Mouse (Mus musculus) cerebellum, adult 8-10 months (tissue): ENCODE results near the gene Dgki.
A peak's percentile ranks its signal among the peaks of the same experiment; 100 is the strongest.

Experiments
- DNase-seq: peaks from one replicate; pipeline ENCODE4 v3.0.0; 2022

The Dgki gene

DNA sequence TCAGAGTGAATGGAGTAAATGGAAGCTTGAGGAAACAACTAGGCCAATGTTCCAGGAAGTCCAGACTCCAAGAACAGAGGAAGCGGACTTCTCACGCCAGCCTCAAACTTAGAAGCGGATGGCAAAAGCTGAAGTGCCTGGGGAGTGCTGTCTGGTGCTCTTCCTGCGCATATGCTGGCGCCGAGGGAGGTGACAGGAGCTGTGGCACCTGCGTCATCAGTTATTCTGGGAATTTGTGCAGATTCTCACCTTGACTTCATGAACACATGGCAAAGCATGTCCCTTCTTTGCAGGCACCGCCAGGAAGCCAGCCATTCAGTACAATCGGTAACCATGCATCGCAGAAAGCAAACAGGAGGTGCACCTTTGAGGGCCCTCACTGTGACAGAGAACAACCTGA lies 301.0 kb downstream of the Dgki start:
- DNase-seq = peak; percentile 65

DNA sequence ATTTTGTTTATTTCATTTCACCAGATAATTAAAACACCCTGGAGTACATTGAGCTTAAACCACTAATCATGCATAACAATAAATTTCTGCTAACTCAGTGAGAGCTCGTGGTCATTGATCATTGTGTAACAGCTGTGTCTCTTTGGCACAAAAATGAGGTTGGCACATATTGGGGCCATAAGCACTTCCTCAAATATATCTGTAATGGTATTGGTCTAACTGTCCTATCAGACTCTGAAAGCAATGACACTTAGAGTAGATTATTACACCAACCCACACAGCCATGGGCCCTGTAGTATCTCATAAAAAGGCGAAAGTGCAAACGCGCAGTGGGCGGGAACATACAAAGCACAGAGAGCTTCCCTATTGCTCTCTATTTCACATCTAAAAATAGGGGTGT lies 305.7 kb downstream of the Dgki start:
- DNase-seq = no peak

DNA sequence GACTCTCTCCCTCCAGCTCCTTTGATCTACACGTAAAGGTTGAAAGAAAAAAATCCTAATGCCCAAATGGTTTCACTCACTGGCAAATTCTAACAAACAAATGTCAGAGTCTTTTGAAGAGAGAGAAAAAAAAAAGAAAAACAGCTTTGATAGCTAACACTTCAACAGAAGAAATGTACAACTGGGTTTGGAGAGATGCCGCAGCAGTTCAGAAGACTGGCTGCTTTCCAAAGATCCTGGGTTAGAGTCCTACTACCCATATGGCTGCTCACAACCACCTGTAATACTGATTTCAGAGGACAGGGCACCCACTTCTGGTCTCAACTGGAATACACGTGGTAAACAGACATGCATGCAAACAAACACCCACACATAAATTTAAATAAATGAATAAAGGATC lies 309.8 kb downstream of the Dgki start:
- no peak for DNase-seq

DNA sequence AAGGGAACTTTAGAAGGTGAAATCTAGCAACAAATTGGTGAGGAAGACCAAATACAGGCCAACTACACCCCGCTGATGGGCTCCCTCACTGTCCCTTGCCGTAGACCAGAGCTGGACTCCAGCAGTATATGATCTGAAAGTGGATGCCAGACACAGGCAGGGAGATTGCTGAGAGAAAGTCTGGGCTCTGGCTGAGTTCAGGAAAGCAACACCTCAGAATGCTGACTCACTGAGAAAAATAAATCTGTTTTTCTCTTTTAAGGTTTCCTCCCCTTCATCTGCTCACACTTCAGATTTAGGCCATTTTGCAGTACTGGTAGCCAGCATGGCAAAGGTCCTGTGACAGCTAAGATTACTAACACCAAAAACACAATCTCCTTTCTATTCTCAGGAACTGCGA lies 311.2 kb downstream of the Dgki start:
- no peak for DNase-seq

DNA sequence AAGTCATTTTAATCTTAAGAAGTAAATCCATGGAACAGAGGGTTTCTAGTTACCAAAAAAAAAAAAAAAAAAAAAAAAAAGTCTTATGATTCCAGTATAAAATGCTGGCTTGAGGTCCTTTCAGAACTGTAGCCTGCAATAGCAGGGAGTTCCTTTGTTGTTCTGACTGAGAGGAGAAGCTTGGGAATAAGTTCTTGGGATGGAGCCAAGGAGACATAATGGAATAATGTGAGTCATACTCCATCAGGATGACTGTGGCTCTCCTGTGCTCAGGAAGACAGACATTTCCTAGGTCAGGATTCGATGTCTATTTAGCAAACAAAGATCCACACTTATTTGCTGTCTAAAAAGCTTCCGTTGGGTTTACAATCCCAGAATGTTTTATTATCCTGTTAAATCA lies 318.3 kb downstream of the Dgki start:
- peak; percentile 41 for DNase-seq

DNA sequence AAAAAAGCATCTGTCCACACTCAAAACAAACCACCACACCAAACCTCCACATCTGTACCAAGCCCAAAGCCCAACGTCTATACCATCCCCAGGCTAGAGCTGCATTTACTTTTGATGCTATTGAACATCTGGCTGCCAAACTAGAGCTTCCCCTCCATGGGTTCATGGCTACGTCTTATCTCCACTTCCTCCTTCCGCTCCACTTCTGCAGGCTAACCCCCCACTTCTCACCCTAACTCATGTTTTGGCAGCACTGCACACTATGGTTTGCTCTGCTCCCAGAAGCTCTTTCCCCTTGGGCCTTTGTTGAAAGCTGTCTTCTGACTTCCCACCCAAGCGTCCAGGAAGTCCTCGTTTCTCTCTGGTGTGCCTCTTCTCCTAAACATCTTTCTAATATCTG lies 319.5 kb downstream of the Dgki start:
- no peak for DNase-seq

DNA sequence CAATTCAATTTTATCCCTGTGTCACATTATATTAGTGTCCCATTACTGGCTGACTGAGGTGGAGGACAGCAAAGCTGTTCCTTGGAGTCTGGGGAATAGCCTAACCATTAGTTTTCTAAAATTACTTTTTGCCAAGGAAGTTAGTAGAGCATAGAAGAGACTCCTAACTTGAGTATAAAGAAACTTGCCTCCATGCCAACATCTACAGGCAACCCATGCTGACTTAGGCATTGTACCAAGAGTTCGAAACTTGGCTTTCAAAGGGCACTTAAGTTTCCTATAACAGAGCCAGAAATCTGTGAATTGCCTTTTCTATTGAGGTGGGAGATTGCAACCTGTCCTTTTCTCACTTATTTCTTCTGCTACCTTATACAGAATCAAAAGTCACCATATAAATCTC lies 321.8 kb downstream of the Dgki start:
- no peak for DNase-seq

DNA sequence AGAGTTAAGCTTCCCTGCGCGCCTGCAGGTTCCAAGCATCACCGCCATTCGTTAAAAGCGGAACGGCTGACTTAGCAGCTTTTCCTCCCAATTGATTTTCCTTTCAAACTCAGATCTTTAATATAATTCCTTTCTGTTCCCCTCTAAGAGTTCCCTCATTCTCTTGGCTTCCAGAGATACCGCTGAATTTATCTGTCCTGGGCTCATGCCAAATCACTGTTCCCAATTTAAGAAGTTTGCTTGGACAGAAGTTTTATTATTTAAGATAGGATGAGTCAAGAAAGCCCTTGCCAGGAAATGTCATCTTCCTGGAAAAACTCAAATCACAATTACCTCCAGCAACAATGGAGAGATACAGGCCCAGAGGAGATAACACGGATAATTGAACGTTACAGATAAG lies 326.9 kb downstream of the Dgki start:
- DNase-seq = no peak

DNA sequence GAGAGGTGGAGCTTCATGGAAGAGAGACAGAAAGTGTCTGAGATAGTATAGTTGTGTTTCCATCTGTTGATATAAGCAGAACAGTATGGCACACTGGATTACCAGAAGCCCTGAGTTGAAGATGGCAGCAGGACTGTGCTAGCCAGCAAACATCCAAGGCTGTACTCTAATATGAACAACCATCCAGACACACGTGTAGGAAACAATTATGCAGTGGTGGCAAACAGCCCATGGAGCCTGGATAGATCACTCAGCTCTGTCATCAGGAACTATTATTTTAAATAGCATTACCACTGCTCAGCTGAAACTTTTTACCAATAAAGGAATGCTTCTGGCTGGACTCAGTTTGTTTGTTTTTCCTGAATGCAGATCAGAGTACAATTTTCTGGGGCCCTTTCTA lies 327.5 kb downstream of the Dgki start:
- no peak for DNase-seq

DNA sequence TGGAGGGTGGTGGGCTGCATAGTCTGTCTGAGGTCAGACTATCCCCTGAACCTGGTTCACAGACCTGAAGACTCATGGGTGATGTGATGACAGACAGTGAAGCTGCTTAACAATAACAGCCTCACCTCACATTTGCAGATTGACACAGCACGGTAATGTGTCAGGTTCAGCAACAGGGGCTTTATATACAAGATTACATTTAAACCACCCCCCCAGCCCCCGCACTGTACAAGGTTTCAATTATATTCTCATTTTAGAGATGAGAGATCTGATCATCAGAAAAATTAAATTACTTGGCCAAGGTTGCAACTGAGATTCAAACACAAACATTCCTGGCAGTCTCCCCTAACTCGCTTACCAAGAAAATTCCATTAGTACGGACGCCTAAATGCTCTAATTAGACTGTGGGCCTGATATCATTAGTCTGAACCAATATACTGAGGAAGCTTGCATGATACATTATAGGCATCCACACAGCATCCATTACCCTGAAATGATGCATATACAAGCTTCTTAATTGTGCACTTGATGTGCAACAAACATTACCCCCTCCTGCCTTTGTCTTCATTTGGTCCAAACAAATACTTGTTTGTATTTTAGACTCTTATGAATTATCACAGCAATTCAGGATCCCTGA lies 330.6 kb downstream of the Dgki start:
- DNase-seq = no peak

DNA sequence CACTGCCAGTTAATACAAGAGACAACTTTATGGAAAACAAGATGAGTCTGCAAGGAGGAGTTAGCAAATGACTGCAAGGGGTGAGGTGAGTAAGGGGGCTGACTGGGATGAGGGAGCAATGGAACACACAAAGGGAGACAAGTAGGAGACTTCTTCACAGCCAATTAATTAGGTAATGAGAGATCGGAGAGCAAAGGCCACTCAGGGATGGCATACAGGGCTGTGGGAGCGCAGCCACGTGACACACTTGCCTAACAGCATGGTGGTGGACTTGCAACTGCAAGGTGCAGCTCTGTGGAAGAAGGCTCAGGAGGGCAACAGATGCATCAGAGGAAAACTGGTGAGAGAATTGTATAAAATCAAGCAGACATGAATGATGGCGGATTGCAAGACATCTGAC lies 339.3 kb downstream of the Dgki start:
- DNase-seq = no peak

DNA sequence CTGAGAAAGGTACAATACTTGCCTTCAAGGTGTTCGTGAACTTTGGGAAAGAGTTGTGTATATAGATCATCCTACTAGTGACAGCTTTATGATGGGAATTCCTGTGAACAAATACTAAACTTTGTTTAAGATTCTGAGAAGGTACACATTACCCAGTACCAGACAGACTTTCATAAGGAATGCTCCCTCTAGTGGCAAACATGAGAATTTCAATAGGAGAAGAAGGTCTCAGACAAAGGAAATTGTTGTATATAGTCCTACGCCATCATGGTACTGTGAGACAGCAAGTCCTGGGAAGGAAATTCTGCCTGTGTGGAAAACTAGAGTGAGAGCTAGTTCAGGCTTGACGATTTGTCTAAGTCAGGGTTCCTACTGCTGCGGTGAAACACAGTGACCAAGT lies 344.7 kb downstream of the Dgki start:
- DNase-seq = no peak

DNA sequence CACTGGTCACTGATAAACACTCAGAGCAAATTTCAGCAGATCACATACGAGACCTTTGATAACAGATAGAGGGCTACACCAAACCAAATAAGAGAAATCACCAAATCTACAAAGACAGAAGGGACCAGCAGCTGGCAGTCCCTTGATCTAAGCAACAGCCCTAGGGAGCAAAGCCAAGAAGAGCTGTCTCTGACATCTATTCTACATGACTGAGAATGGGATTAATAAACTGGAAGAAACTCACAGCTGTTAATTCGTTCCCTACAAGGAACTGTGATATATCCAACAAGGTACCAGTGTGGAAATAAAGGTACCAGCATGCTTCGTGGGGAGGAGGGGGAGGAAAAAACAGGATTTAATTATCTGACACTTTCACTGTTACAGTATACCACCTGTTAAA lies 349.3 kb downstream of the Dgki start:
- DNase-seq = no peak

DNA sequence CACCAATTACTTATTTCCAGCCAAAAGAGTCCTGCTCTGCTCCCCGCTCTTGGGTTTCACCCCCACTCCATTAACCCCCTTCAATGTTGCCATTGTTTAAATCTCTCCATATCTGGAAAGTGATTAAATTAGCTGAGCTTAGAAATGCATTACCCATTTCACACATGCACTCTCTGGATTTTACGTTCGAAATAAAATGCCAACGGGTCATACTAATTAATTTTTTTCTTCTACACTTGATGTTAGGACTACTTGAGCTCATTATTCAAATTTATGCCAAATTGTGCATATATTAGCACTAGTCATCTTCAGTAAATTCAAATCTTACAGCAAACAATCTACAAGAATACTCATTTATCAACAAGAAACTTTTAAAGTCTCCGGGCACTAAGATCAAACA lies 352.1 kb downstream of the Dgki start:
- DNase-seq = no peak

DNA sequence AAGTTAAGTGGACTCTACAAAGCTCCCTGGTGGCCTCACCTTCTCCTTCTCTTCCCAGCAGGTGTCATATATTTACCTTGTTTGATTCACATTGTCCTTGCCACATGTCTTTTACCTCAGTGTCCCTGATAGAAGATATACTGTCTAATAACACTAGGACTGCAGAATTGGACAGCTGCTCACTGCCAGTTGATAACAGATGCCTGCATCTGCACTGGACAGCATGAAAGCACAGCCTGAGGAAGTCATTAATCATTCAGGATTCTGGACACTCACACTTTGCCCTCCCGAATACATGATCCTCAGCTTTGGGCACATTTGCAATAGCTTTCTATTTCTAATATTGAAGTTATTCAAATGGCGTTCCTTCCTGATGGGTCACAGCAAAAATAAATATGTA lies 362.5 kb downstream of the Dgki start:
- no peak for DNase-seq

DNA sequence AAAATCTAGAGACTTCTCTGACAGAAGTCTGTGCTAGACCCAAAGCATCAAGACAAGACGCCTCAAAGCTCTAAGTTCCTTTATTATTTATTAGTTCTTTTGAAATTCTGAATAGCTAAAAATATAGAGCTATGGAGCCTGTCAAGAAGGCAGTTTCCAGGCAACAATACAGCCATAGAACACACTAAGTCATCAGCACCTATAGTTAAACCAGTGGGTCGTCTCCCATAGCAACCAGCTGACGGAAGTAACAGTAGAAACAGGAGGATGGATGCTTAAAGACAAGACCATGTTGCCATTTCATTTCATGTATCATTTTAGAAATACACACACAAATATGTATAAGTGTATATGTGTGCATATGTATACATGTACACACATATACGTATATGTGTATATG lies 363.2 kb downstream of the Dgki start:
- no peak for DNase-seq

DNA sequence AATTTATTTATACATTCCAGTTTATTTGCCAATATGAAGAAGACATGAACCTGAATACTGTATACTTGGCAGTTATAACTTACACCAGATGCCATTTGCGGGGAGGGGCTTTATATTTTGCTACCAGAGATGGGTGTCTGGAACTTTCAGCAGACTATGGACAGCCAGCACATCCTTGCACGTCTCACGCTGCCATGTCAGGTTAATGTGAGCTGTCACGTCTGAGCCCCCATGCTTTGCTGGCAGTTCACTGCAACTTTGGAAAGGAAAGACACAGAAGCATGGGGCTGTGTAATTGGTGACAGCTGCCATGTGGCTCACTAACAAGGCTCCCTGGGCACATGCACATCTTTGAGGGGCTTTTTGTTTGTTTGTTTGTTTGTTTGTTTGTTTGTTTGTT lies 368.5 kb downstream of the Dgki start:
- DNase-seq = no peak

DNA sequence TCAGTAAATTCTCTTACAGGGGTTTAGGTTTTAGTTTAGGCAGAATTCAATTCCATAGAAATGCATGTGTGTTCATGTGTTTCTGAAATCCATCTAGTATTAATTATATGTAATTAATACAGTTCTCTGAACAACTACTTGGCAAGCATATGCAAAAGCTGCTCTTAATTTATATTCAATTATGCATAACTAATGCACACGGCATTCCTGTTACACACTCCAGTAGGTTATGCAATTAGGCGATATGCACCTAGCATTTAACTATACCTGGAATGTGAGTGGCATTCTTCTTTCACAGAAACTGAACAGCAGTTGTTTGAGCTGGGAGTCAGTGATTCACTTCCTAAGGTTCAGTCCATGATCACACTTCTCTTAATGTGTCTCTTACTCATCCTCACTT lies 370.2 kb downstream of the Dgki start:
- DNase-seq = no peak

DNA sequence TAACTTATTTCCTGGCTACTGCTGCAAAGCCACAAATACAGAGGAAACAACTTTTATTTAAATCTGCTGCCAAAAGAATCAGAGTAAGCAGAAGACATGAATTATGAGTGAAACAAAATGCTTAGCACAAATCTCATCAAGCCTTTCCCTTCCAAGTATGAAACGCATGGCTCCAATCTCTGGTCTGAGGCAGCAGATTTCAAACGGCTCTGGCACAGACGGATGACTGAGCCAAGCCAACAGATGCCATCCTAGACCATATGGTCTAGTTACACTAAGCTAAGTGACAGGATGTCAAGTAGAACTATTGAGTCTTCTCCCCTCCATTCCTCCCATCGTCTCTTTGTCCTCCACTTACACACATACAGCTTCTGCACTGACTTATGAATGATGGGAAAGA lies 373.5 kb downstream of the Dgki start:
- DNase-seq = peak; percentile 45

DNA sequence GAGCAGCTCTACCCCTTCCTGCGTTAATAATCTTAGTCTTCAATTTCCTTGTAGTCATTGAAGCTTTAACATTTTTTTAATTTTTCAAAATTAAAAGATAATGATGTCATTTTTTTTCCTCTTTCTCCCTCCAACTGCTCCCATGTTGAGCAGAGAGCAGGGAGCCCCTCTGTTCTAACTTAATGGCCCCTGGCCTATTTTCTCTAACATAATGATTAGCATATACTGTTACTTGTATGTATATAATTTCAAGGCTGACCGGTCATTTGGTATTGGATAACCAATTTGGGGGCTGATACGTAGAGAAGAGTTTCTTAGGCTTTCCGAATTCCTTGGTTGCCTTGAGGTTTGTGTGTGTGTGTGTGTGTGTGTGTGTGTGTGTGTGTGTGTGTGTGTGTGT lies 378.0 kb downstream of the Dgki start:
- no peak for DNase-seq

DNA sequence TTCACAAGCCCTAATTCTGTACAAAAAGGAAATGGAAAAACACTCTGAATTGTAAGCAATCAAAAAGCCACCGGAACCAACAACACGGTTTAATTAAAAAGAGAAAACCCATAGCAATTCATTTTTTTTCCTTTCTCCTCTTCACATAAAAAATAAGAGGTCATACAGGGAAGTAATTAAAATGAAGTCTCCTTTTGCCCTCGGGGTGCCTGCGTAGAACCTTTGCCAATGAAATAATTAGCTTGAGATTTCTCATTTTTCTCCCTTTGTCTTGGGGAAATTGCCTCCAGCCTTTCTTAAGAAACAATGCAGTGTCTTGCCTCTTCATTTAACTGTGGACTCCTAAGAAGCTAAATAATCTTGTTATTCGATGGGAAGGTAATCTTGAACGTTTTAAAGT lies 388.4 kb downstream of the Dgki start:
- DNase-seq = no peak

DNA sequence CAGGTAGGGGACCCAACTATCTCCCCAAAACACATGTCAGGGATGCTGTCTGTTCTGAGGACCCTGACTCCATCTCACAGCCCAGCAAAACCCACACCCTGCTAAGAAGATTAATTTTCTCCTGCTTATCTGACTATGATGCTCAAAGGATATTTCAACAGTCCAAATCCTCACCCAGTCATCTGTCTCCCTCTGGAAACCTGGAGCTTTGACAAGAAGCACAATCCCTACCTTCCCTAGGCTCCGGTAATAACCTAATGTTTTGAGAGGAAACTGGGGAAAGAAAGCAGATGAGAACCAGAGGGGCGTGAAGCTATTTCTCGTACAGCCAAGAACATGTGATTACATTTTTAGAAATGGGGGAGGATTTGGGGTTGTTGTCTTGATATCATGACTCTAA lies 392.8 kb downstream of the Dgki start:
- no peak for DNase-seq

DNA sequence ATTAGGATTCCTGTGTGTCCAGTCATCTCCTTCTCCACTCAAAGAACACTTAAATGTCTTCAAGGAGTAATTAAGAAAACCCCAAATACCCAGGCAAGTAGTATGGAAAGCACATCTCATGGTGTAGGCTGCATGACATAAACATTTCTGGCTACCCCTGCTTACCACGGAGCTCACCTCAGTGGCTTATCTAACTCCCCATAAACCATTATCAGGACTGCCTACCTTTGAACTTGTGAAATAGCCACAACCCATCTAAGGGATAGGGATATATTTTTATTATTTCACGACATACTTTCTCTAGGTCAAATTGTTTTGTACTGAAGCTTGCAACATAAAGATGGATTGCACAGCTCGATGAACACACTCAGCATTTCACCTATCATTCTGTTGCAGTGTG lies 394.0 kb downstream of the Dgki start:
- no peak for DNase-seq

DNA sequence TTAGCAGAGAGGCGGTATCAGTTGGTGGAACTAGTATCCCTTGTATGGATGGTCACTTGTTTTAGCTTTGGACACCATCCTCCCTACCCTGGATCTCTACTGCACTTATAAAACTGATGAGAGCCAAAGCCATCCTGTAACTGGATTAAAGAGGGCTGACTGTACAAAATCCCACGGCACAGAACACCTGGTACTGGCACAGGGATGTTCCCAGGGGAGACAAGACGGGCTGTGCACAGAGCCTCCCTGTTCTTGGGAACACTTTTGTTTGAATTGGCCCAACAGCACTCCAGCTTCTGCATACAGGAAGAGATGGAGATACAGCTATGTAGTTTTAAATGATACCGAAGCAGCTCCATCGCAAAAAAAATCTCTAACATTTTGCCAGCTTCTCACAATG lies 395.1 kb downstream of the Dgki start:
- DNase-seq = no peak

DNA sequence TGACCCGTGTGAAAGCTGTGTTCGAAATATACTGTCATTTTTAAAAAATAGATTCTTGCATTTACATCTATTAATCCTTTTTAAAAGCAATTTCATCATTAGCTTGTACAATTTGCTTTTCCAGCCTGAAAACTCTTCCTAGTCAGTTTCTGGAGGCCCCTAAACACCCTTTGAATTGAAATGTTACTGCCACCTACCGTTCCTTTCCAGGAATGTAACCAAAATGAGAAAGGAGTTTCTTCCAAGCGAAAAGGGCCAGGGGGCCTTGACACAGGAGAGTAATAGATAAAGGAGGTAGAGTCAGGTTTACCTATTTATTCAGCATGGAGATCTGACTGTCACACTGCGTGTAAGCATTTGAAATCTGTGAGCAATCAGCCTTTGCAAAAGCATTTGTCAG lies 396.2 kb downstream of the Dgki start:
- peak; percentile 46 for DNase-seq
